In the genomic region with DNA sequence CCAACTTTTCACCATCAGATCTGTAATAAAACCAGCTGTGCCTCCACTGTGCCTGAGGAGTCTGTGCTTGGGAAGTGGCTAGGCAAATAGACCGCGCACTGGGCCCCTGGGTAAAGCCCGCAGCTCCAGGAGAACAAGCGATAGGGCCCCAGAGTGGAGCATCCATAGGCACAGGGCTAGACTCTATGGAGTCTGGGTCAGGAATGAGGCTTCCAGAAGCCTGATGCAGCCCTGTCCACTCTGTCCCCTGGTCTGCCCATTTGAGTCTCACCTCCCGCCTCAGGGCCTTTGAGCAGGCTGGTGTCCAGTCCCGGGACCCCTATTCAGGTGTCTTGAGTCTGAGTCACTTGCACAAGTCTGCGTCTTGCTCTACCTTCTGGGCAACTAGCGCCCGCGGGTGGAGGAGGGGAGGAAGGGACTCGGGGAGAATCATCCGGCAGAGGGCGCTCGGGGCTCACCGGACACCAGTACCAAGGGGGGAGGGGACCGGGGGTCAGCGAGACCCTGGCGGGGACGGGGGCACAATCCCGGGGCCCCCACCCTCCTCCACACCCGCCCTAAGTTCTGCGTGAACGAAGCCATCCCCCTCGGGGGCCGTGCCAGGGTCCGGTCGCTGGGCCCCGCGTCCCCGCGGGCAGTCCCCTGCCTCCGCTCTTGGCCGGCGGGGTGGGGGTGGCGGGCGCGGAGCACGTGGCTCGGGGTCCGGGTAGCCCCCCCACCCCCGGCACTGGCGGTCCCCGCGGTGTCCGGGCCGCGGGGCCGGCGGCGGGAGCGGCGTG, we compare ENCODE assay signal across 9 mouse cellular contexts. TPM values are rescaled to one million over a fixed set of nuclear protein-coding genes. Genes with fewer than 3 reads are reported as not detected.
DNase-seq lines count a peak whose midpoint lies in the region; ATAC-seq and TF ChIP-seq lines count a peak whose summit lies in the region.
"Had no signal": no experiment of that assay in that cellular context is flagged by ENCODE, and none has a peak within 500 bp of the region (broad histone marks: within the 10 kb centered on the region; RNA-seq: fewer than 3 reads in every experiment).

A gene (plus strand): TSS at position 509 of the 779 bp plus-strand sequence.

- H3K27me3 ChIP-seq in forebrain, embryonic 12.5 days = peaks cover 61% of the 10 kb centered on the region
- H3K27me3 ChIP-seq in heart, postnatal 0 days (ENCODE audit: control insufficient read depth, insufficient read depth, low read length) = peaks cover 60% of the 10 kb centered on the region
- peaks cover 54% of the 10 kb centered on the region for H3K27me3 ChIP-seq in liver, embryonic 15.5 days
- H3K27me3 ChIP-seq in neural tube, embryonic 13.5 days = peaks cover 40% of the 10 kb centered on the region

- H3K4me1 ChIP-seq in bone marrow macrophage, adult 2 months (ENCODE audit: control insufficient read depth, insufficient read depth, low read length) = peaks cover 11% of the 10 kb centered on the region
- H3K4me1 ChIP-seq in forebrain, embryonic 12.5 days = peaks cover 30% of the 10 kb centered on the region
- H3K4me1 ChIP-seq in heart, postnatal 0 days (ENCODE audit: control insufficient read depth, insufficient read depth) = no peaks in the 10 kb centered on the region
- peaks cover 11% of the 10 kb centered on the region for H3K4me1 ChIP-seq in liver, embryonic 15.5 days (replicated peaks)
- peaks cover 34% of the 10 kb centered on the region for H3K4me1 ChIP-seq in neural tube, embryonic 13.5 days (replicated peaks)

- no peak for TF ChIP-seq POLR2A in bone marrow macrophage, adult 2 months (IDR thresholded peaks at IDR 0.05; ENCODE audit: borderline replicate concordance, low read depth, low read length)

- TF ChIP-seq EP300 in heart, postnatal 0 days (IDR thresholded peaks at IDR 0.05; ENCODE audit: low read depth) = no peak

- peak within 1 kb of the TSS; percentile 5; the same call in 1 of the 2 replicates for H3K4me3 ChIP-seq in bone marrow macrophage, adult 2 months (ENCODE audit: insufficient read depth, low read length)
- H3K4me3 ChIP-seq in forebrain, embryonic 12.5 days (replicated peaks) = peak within 1 kb of the TSS; percentile 75
- peak within 1 kb of the TSS; percentile 59 for H3K4me3 ChIP-seq in heart, postnatal 0 days (ENCODE audit: low read depth, low read length)
- H3K4me3 ChIP-seq in liver, embryonic 15.5 days (replicated peaks) = peak within 1 kb of the TSS; percentile 42
- H3K4me3 ChIP-seq in neural tube, embryonic 13.5 days = peak within 1 kb of the TSS; percentile 70

- no peaks in the 10 kb centered on the region for H3K9me3 ChIP-seq in forebrain, embryonic 12.5 days
- no peaks in the 10 kb centered on the region for H3K9me3 ChIP-seq in heart, postnatal 0 days (replicated peaks; ENCODE audit: control insufficient read depth, low read length)
- H3K9me3 ChIP-seq in liver, embryonic 15.5 days (replicated peaks) = no peaks in the 10 kb centered on the region
- H3K9me3 ChIP-seq in neural tube, embryonic 13.5 days = no peaks in the 10 kb centered on the region

- WGBS in forebrain, embryonic 12.5 days = 2% methylated on average over 44 of the region's 52 CpGs
- 2% methylated on average over 25 of the region's 52 CpGs for WGBS in heart, postnatal 0 days
- WGBS in liver, embryonic 15.5 days (ENCODE audit: insufficient replicate concordance) = 3% methylated on average over 41 of the region's 52 CpGs
- 3% methylated on average over 44 of the region's 52 CpGs for whole genome bisulfite sequencing in neural tube, embryonic 13.5 days

- H3K27ac ChIP-seq in bone marrow macrophage, adult 2 months (ENCODE audit: insufficient read depth, low read depth, low read length) = no peak within 1 kb of the TSS
- H3K27ac ChIP-seq in forebrain, embryonic 12.5 days = no peak within 1 kb of the TSS
- no peak within 1 kb of the TSS for H3K27ac ChIP-seq in heart, postnatal 0 days (ENCODE audit: low read depth)
- no peak within 1 kb of the TSS for H3K27ac ChIP-seq in liver, embryonic 15.5 days (replicated peaks)
- 0 out of 2 replicates have a peak within 1 kb of the TSS, but pooled peaks have one; percentile 46 for H3K27ac ChIP-seq in neural tube, embryonic 13.5 days (replicated peaks)

- peak within 1 kb of the TSS; percentile 79 for H3K9ac ChIP-seq in forebrain, embryonic 12.5 days
- peak within 1 kb of the TSS; percentile 29; the same call in 1 of the 2 replicates for H3K9ac ChIP-seq in heart, postnatal 0 days (replicated peaks; ENCODE audit: low read depth, low read length)
- H3K9ac ChIP-seq in liver, embryonic 15.5 days = no peak within 1 kb of the TSS
- H3K9ac ChIP-seq in neural tube, embryonic 13.5 days = peak within 1 kb of the TSS; percentile 85

- DNase-seq in 3T3-L1 (ENCODE audit: low read depth, low spot score) = peak; percentile 40
- peak; percentile 55 for DNase-seq in heart, postnatal 0 days (ENCODE audit: low spot score)
- peak; percentile 94 for DNase-seq in kidney, postnatal 4 days
- DNase-seq in testis, postnatal 10 days (ENCODE audit: low spot score) = peak; percentile 97

- ATAC-seq in forebrain, embryonic 12.5 days (ENCODE audit: low FRiP score) = peak; percentile 78
- ATAC-seq in heart, postnatal 0 days (ENCODE audit: insufficient read depth, low read depth) = peak; percentile 70
- ATAC-seq in liver, embryonic 15.5 days (ENCODE audit: insufficient read depth) = peak; percentile 32
- peak; percentile 64 for ATAC-seq in neural tube, embryonic 13.5 days (ENCODE audit: low read depth)

- TF ChIP-seq CTCF in bone marrow macrophage, adult 2 months (IDR thresholded peaks at IDR 0.05; ENCODE audit: low read depth, low read length) = peak; percentile 69
- TF ChIP-seq CTCF in heart, postnatal 0 days (IDR thresholded peaks at IDR 0.05; ENCODE audit: low read depth) = peak; percentile 74

- H3K36me3 ChIP-seq in forebrain, embryonic 12.5 days (replicated peaks) = no peaks in the 10 kb centered on the region
- H3K36me3 ChIP-seq in heart, postnatal 0 days (replicated peaks; ENCODE audit: control insufficient read depth, insufficient read depth, low read length) = no peaks in the 10 kb centered on the region
- H3K36me3 ChIP-seq in liver, embryonic 15.5 days (replicated peaks) = peaks cover 30% of the 10 kb centered on the region
- H3K36me3 ChIP-seq in neural tube, embryonic 13.5 days = no peaks in the 10 kb centered on the region
- H3K36me3 ChIP-seq: G1E had no signal

- H3K4me2 ChIP-seq in forebrain, embryonic 12.5 days = peak within 1 kb of the TSS; percentile 86
- peak within 1 kb of the TSS; percentile 100 for H3K4me2 ChIP-seq in heart, postnatal 0 days (ENCODE audit: low read depth, low read length)
- H3K4me2 ChIP-seq in liver, embryonic 15.5 days = peak within 1 kb of the TSS; percentile 60
- peak within 1 kb of the TSS; percentile 79 for H3K4me2 ChIP-seq in neural tube, embryonic 13.5 days

RNA-seq across cellular contexts. Expression of the gene that starts here (rescaled TPM):
- polyA plus RNA-seq in bone marrow macrophage, adult 2 months (2012; ENCODE audit: insufficient read depth, insufficient read length, missing spikeins) = not detected in 2 replicates
- polyA plus RNA-seq in forebrain, embryonic 12.5 days (2016; fragmentation: Nextera tagmentation; extraction: Ambion mirVana) = 14.6 and 15.4 TPM in 2 replicates
- not detected in 2 replicates for total RNA-seq in heart, postnatal 0 days (2014; rRNA removed; ENCODE audit: low replicate concordance)
- 0.07 TPM in 1 of 2 replicates, not detected in the other for polyA plus RNA-seq in heart, postnatal 0 days (2015; fragmentation: Nextera tagmentation; extraction: Ambion mirVana)
- not detected in 2 replicates for polyA plus RNA-seq in liver, embryonic 15.5 days (2015; fragmentation: Nextera tagmentation; extraction: Ambion mirVana)
- polyA plus RNA-seq in neural tube, embryonic 13.5 days (2015; fragmentation: Nextera tagmentation; extraction: Ambion mirVana) = 39.6 and 41.7 TPM in 2 replicates
- total RNA-seq: G1E had no signal
- polyA plus RNA-seq: G1E had no signal

Comparison
In these comparisons a context has a peak if more than half of its experiments do, and no peak if none do; other contexts are left out.
1. RNA of the gene that starts here (polyA plus RNA-seq): 39.6 to 41.7 TPM in neural tube, embryonic 13.5 days and 14.6 to 15.4 TPM in forebrain, embryonic 12.5 days; not detected in bone marrow macrophage, adult 2 months, 0.07 TPM in heart, postnatal 0 days and not detected in liver, embryonic 15.5 days; every median in the first group is over 10 times any median in the second.
2. Peak in DNase-seq, ATAC-seq, H3K4me3 ChIP-seq, H3K9ac ChIP-seq and H3K4me2 ChIP-seq in heart, postnatal 0 days; RNA of the gene not detected or under 1 TPM.
3. Peak in ATAC-seq, H3K4me3 ChIP-seq and H3K4me2 ChIP-seq in liver, embryonic 15.5 days; RNA of the gene not detected or under 1 TPM.
4. DNase-seq: peak in every context shown above with its lines; median percentile 97 in testis, postnatal 10 days; 94 in kidney, postnatal 4 days; 55 in heart, postnatal 0 days; 40 in 3T3-L1.
5. H3K4me3 ChIP-seq: peak in every context shown above with its lines; median percentile 75 in forebrain, embryonic 12.5 days; 70 in neural tube, embryonic 13.5 days; 59 in heart, postnatal 0 days; 42 in liver, embryonic 15.5 days; 5 in bone marrow macrophage, adult 2 months.
6. Peak in every context shown above with its lines, with median percentiles within 50 percentile points of each other: ATAC-seq and H3K4me2 ChIP-seq.